Mouse (Mus musculus): ENCODE data around the gene Cdc42bpb. TPM values are rescaled to one million over a fixed set of nuclear protein-coding genes. Genes with fewer than 3 reads are reported as not detected.

The Cdc42bpb gene
- polyA plus RNA-seq, 1 experiment from 2014 or later = 8.6 TPM

DNA sequence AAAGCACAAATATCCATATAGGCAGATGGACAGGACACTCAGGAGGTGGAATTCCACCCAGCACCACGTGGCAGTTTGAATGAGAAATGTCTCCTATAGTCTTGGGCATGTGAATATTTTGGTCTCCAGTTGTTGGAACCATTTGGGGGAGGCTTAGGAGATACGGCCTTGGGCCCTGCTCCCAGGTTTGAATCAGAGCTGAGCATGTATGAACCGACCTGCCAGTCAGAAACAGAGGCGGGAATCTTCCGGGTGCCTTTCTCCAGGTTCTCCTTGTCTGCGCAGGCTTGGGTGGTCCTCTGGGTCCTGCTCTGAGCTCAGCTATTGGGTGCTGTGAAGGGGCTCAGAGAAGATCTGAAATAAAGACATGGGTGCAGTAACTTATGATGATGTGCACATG lies 16.5 kb upstream of the Cdc42bpb start:
- Histone ChIP-seq H3K9ac (replicated peaks) (no peak overlapping the region), H3K4me1 (ENCODE audit: insufficient read depth) (no peaks in the 10 kb centered on the region), H3K36me3 (replicated peaks; ENCODE audit: insufficient read depth, low read length) (no peaks in the 10 kb centered on the region), H3K4me2 (ENCODE audit: low read depth, low read length) (no peak overlapping the region), H3K27me3 (ENCODE audit: insufficient read depth, low read length) (no peaks in the 10 kb centered on the region), H3K4me3 (ENCODE audit: low read depth, low read length) (no peak overlapping the region), H3K9me3 (ENCODE audit: low read length) (no peaks in the 10 kb centered on the region), H3K27ac (ENCODE audit: low read depth) (no peak overlapping the region)
- 78% methylated on average over 6 of the region's 6 CpGs for WGBS (ENCODE audit: insufficient replicate concordance)
- ATAC-seq (no peak), DNase-seq (no peak)
- no peak for TF ChIP-seq CTCF (IDR thresholded peaks at IDR 0.05; ENCODE audit: low read depth)
- no peak for TF ChIP-seq EP300 (IDR thresholded peaks at IDR 0.05; ENCODE audit: low read depth)

DNA sequence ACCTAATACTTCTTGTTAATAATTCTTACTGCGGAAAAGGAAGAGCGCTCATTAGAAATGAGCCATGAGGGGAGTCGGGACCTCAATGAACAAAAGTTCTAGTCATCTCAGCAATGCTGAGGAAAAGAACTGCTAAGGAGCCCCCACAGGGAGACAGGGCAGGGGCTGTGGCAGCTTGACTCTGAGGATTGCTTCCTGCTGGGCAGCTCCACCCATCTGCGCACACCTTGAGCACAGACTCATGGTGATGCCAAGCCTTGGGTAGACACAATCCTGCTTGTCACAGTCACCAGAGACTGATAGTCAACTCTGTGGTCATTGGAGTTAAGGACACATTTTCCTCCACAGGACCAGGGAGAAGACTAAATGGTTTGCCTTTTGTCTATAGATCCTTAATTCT lies 9.6 kb upstream of the Cdc42bpb start:
- Histone ChIP-seq H3K4me1 (ENCODE audit: insufficient read depth) (no peaks in the 10 kb centered on the region), H3K9ac (replicated peaks) (no peak overlapping the region), H3K9me3 (ENCODE audit: low read length) (no peaks in the 10 kb centered on the region), H3K4me3 (ENCODE audit: low read depth, low read length) (no peak overlapping the region), H3K36me3 (replicated peaks; ENCODE audit: insufficient read depth, low read length) (no peaks in the 10 kb centered on the region), H3K27ac (ENCODE audit: low read depth) (no peak overlapping the region), H3K4me2 (ENCODE audit: low read depth, low read length) (no peak overlapping the region), H3K27me3 (ENCODE audit: insufficient read depth, low read length) (no peaks in the 10 kb centered on the region)
- TF ChIP-seq EP300 (IDR thresholded peaks at IDR 0.05; ENCODE audit: low read depth) = no peak
- no peak for TF ChIP-seq CTCF (IDR thresholded peaks at IDR 0.05; ENCODE audit: low read depth)
- WGBS (ENCODE audit: insufficient replicate concordance) = 75% methylated on average over 4 of the region's 4 CpGs
- ATAC-seq = no peak
- no peak for DNase-seq

DNA sequence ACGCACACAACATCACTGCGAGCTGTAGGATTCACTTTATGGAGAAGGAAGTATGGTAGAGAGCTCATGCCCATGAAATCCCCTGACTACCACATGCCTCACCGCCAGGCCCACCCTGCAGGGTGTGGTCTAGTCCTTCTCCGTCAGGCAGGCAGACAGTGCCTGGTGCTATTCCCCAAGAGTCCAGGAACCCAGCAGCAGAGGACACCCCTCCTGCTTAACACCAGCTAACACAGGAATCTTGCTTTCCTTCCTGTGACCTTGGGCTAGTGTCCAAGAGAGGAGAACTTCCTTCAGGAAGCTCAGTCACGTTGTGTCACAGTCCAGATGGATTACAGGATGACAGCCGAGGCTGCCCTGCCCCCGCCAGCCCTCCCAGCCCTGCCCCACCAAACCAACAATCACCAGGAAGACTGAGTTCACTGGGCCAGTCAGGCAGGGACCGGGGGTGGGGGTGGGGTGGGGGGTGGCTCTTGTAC lies 9.2 kb upstream of the Cdc42bpb start:
- Histone ChIP-seq H3K36me3 (replicated peaks; ENCODE audit: insufficient read depth, low read length) (no peaks in the 10 kb centered on the region), H3K9ac (replicated peaks) (no peak overlapping the region), H3K4me3 (ENCODE audit: low read depth, low read length) (no peak overlapping the region), H3K27ac (ENCODE audit: low read depth) (peak overlapping the region; percentile 49), H3K4me1 (ENCODE audit: insufficient read depth) (peaks cover 3% of the 10 kb centered on the region; the same call in 1 of the 2 replicates), H3K27me3 (ENCODE audit: insufficient read depth, low read length) (no peaks in the 10 kb centered on the region), H3K4me2 (ENCODE audit: low read depth, low read length) (no peak overlapping the region), H3K9me3 (ENCODE audit: low read length) (no peaks in the 10 kb centered on the region)
- ATAC-seq (peak; percentile 66), DNase-seq (no peak)
- 35% methylated on average over 8 of the region's 8 CpGs for WGBS (ENCODE audit: insufficient replicate concordance)
- TF ChIP-seq EP300 (IDR thresholded peaks at IDR 0.05; ENCODE audit: low read depth) (peak; percentile 54; the same call in 1 of the 2 replicates), CTCF (IDR thresholded peaks at IDR 0.05; ENCODE audit: low read depth) (no peak)

DNA sequence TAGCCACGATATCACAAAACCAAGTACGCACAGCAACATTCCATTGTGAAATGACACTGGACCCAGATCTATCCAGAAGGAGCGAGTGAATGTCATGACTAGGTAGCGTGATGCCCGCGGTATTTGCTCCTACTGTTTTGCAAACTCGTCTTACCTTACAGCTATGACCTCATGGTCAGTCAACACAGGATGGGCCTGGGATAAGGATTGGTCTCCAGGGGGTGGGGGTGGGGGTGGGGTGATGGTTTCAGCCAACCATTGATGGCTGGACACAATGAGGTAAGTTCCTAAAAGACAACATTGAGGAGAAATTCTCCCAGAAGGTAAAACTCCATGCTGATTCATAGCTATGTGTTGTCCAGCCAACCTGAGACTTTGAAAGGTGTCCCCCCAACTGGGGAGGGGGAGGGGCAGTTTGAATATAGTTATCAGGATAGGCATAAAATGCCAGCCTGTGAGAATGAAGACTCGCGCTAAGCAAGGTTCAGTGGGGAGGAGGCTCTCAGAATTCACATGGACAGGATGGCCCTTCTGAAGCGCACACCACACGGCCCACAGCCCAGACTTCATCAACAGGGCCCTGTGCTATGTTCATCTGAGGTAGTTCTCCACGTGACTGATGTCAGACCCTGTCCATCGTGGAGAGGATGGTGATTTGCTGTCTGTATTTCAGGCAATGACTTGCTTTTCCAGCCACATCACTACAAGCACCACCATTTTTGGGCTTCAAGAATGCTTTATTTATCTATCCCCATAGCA lies 8.5 kb upstream of the Cdc42bpb start:
- ATAC-seq = peak; percentile 90
- H3K9me3 ChIP-seq (ENCODE audit: low read length) = no peaks in the 10 kb centered on the region

DNA sequence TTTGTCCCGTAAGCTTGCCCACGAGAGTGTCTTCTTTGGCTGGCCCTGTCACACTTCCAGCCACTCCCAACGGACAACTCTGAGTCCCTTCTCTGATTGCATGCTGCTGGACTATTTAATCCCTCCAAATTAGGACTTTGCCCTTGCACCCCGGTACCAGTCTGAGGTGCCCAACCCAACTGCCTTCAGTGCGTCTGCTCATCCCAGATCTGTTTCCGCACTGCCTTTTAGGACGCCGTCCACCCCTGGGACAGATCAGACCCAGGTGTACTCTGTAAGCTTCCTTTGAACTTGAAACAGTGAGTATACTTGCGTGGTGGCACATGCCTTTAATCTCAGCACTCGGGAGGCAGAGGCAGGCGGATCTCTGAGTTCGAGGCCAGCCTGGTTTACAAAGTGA lies 1.3 kb upstream of the Cdc42bpb start:
- H3K9ac ChIP-seq (replicated peaks) = no peak overlapping the region
- H3K4me3 ChIP-seq (ENCODE audit: low read depth, low read length) = no peak overlapping the region
- H3K36me3 ChIP-seq (replicated peaks; ENCODE audit: insufficient read depth, low read length) = no peaks in the 10 kb centered on the region
- WGBS (ENCODE audit: insufficient replicate concordance) = 67% methylated on average over 12 of the region's 12 CpGs
- no peak for ATAC-seq
- no peak overlapping the region for H3K4me2 ChIP-seq (ENCODE audit: low read depth, low read length)
- H3K4me1 ChIP-seq (ENCODE audit: insufficient read depth) = peaks cover 22% of the 10 kb centered on the region
- no peak overlapping the region for H3K27ac ChIP-seq (ENCODE audit: low read depth)
- DNase-seq = no peak
- H3K9me3 ChIP-seq (ENCODE audit: low read length) = no peaks in the 10 kb centered on the region
- TF ChIP-seq CTCF (IDR thresholded peaks at IDR 0.05; ENCODE audit: low read depth) (no peak), EP300 (IDR thresholded peaks at IDR 0.05; ENCODE audit: low read depth) (no peak)
- peaks cover 15% of the 10 kb centered on the region for H3K27me3 ChIP-seq (ENCODE audit: insufficient read depth, low read length)

More for the DNA sequence above, 8.5 kb upstream of the Cdc42bpb start:
- Histone ChIP-seq H3K4me1 (ENCODE audit: insufficient read depth) (peaks cover 9% of the 10 kb centered on the region; the same call in 1 of the 2 replicates), H3K27ac (ENCODE audit: low read depth) (peak overlapping the region; percentile 49), H3K27me3 (ENCODE audit: insufficient read depth, low read length) (no peaks in the 10 kb centered on the region), H3K4me2 (ENCODE audit: low read depth, low read length) (no peak overlapping the region), H3K9ac (replicated peaks) (no peak overlapping the region), H3K4me3 (ENCODE audit: low read depth, low read length) (no peak overlapping the region), H3K36me3 (replicated peaks; ENCODE audit: insufficient read depth, low read length) (no peaks in the 10 kb centered on the region)
- DNase-seq = peak; percentile 53
- TF ChIP-seq EP300 (IDR thresholded peaks at IDR 0.05; ENCODE audit: low read depth) (no peak), CTCF (IDR thresholded peaks at IDR 0.05; ENCODE audit: low read depth) (no peak)
- 70% methylated on average over 13 of the region's 13 CpGs for WGBS (ENCODE audit: insufficient replicate concordance)

DNA sequence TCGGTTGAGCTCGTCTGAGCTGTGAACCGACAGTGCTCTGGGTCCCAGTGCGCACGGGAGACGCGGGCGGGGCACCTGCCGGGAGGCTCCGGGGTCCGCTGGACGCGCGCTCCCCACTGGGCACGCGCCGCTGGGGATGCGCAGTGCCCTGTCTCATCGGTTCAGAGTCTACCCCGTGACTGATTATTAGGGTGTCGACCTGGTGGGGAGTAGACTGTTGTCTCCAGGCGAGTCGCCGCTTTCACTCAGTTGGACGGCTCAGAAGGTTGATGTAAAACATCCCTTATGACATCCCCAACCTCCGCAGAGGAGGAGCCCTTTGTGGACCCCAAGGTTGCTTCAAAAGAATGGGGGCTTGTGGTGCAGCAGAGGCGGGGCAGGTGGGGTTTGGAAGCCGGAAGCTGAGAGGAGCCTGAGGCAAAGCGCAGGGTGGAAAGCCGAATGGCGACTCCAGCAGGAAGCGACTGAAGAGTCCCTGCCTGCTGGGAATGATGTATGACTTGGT lies 520 bp upstream of the Cdc42bpb start:
- Histone ChIP-seq H3K9me3 (ENCODE audit: low read length) (no peaks in the 10 kb centered on the region), H3K36me3 (replicated peaks; ENCODE audit: insufficient read depth, low read length) (no peaks in the 10 kb centered on the region), H3K9ac (replicated peaks) (peak overlapping the region; percentile 72), H3K4me2 (ENCODE audit: low read depth, low read length) (peak overlapping the region; percentile 73), H3K4me3 (ENCODE audit: low read depth, low read length) (peak overlapping the region; percentile 79), H3K4me1 (ENCODE audit: insufficient read depth) (peaks cover 25% of the 10 kb centered on the region), H3K27ac (ENCODE audit: low read depth) (peak overlapping the region; percentile 87), H3K27me3 (ENCODE audit: insufficient read depth, low read length) (peaks cover 15% of the 10 kb centered on the region)
- TF ChIP-seq CTCF (IDR thresholded peaks at IDR 0.05; ENCODE audit: low read depth) (no peak), EP300 (IDR thresholded peaks at IDR 0.05; ENCODE audit: low read depth) (no peak)
- 0% methylated on average over 32 of the region's 32 CpGs for WGBS (ENCODE audit: insufficient replicate concordance)
- DNase-seq (no peak), ATAC-seq (peak; percentile 41)

Measured in liver, postnatal 0 days (tissue).